Mouse (Mus musculus): ENCODE measurements at regions not wholly inside any gene's neighbourhood (a gene's known extent, or its start where the extent isn't known, plus 50 kb on each side); places are given as distances from the start of the nearest gene placed in this dataset.

DNA sequence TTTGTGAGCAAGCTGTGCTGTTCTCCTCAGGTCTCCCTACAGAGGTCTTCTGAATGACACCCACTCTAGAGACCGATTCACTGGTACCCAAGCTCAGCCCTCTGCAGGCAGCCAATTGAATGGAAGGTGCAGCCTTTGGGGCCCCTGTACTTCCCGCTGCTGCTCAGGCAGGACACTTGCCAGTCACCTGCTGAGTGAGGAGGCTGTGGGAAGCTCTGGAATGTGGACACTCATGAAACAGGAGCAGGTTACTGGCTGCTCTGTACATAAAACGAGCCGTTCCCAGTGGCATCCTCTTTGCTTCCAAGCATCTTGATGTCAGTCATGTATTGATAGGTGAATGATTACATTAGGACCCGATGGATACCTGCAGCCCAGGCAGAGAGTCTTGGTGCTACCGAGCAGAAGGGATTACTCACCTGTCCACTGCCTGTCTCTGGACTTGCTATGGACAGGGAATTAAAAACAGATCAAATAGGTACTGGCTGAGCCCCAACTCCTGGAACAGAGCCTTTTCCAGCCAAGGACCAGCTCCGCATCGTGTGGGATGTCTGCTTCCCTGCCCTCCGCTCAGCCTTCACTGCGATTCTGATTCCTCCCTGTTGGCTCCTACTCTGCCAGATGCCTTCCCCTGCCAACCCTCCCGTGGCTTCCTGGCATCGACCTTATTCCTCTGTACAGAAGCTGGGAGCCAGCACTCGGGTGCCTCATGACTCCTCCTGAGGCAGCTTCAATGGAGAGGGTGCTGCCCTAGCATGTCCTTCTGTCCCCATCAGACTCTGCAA is 593.2 kb downstream of the Tbc1d22a start:
- Histone ChIP-seq H3K27ac (ENCODE audit: low read length) (no peak overlapping the region), H3K4me2 (replicated peaks; ENCODE audit: low read depth, low read length) (no peak overlapping the region), H3K27me3 (ENCODE audit: control insufficient read depth, insufficient read depth, low read length) (no peaks in the 10 kb centered on the region), H3K36me3 (ENCODE audit: control insufficient read depth, insufficient read depth, low read length) (no peaks in the 10 kb centered on the region), H3K4me1 (ENCODE audit: control insufficient read depth, insufficient read depth, low read length) (no peaks in the 10 kb centered on the region), H3K9ac (replicated peaks; ENCODE audit: low read depth, low read length) (no peak overlapping the region), H3K4me3 (ENCODE audit: low read depth, low read length) (no peak overlapping the region), H3K9me3 (ENCODE audit: control insufficient read depth, low read depth, low read length) (no peaks in the 10 kb centered on the region)
- no peak for ATAC-seq (ENCODE audit: insufficient number of reproducible peaks, insufficient read depth, low FRiP score, low read depth)
- WGBS, result 68% methylated on average over 13 of the region's 13 CpGs

DNA sequence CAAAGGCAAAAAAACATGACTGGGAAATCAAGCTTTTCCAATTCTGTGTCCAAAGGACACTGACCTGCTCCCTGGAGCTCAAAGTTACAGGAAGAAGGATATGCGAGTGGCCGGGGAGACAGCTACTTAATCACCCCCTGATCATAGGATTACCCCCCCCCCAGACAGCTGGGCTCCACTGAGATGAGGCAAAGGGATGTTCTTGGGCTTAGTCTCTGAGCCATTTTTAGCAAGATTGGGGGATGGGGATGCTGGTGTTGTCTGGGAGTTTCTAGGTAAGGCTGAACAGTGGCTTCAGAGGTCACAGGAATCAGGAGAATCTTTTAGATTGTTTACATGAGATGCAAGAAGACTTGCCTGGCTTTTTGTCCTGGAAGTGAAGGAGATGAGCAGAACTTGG is 597.6 kb downstream of the Tbc1d22a start:
- H3K27me3 ChIP-seq (ENCODE audit: control insufficient read depth, insufficient read depth, low read length), result no peaks in the 10 kb centered on the region
- H3K9me3 ChIP-seq (ENCODE audit: control insufficient read depth, low read depth, low read length), result no peaks in the 10 kb centered on the region
- no peak overlapping the region for H3K27ac ChIP-seq (ENCODE audit: low read length)
- no peaks in the 10 kb centered on the region for H3K36me3 ChIP-seq (ENCODE audit: control insufficient read depth, insufficient read depth, low read length)
- 17% methylated on average over 2 of the region's 2 CpGs for WGBS
- no peak overlapping the region for H3K4me3 ChIP-seq (ENCODE audit: low read depth, low read length)
- no peak overlapping the region for H3K4me2 ChIP-seq (replicated peaks; ENCODE audit: low read depth, low read length)
- H3K9ac ChIP-seq (replicated peaks; ENCODE audit: low read depth, low read length), result no peak overlapping the region
- no peaks in the 10 kb centered on the region for H3K4me1 ChIP-seq (ENCODE audit: control insufficient read depth, insufficient read depth, low read length)
- ATAC-seq (ENCODE audit: insufficient number of reproducible peaks, insufficient read depth, low FRiP score, low read depth), result no peak

DNA sequence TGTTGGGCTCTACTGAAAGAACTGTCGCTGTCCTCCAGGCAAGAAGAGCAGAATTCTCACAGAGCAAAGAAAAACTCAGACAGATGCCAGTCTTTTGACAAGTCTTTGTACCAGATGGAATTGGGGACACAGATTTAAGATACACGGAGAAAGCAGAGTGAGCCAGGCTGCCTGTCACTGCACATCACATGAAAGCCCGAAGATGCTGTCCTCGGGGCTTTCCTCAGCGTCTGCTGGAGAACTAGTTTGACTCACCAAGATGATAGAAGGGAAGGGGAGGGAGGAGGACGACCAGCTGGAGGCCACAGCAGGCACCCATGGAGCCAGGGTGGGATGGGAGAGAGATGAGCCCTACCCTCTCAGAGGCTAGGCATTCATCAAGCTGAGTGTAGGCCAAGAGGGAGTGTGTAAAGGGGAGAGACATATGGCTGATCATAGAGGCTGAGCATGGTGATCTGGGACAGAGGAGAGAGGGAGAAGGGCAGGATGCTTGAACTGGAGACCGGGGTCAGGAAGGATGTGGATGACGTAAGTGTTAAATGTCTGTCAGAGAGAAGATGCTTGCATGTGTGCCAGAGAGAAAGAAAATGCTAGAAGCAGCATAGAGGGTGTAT is 600.7 kb downstream of the Tbc1d22a start:
- WGBS, result 63% methylated on average over 8 of the region's 8 CpGs
- ATAC-seq (ENCODE audit: insufficient number of reproducible peaks, insufficient read depth, low FRiP score, low read depth), result no peak

DNA sequence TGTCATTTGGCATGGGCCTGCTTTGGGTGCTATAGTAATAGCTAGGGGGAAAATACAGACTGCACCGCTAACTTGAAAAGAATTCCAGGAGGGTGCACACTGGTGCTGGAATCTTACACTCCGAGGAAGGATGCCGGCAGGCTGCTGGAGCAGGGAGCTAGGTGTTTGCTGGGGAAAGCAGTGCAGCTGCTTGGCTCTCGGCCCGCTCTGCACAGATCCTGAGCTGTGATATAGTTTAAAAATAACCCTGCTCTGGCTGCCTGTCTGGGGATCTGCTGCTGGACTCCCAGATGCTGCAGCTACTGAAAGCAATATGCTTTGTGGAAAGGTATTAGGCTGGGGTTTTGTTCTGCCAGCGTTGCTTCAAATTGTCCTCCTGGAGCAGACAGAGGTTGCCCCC is 621.7 kb downstream of the Tbc1d22a start:
- ATAC-seq (ENCODE audit: insufficient number of reproducible peaks, insufficient read depth, low FRiP score, low read depth), result no peak

More for the DNA sequence above, 600.7 kb downstream of the Tbc1d22a start:
- Histone ChIP-seq H3K27me3 (ENCODE audit: control insufficient read depth, insufficient read depth, low read length) (no peaks in the 10 kb centered on the region), H3K4me2 (replicated peaks; ENCODE audit: low read depth, low read length) (no peak overlapping the region), H3K4me3 (ENCODE audit: low read depth, low read length) (no peak overlapping the region), H3K9ac (replicated peaks; ENCODE audit: low read depth, low read length) (no peak overlapping the region), H3K9me3 (ENCODE audit: control insufficient read depth, low read depth, low read length) (no peaks in the 10 kb centered on the region), H3K4me1 (ENCODE audit: control insufficient read depth, insufficient read depth, low read length) (no peaks in the 10 kb centered on the region), H3K27ac (ENCODE audit: low read length) (no peak overlapping the region), H3K36me3 (ENCODE audit: control insufficient read depth, insufficient read depth, low read length) (no peaks in the 10 kb centered on the region)

DNA sequence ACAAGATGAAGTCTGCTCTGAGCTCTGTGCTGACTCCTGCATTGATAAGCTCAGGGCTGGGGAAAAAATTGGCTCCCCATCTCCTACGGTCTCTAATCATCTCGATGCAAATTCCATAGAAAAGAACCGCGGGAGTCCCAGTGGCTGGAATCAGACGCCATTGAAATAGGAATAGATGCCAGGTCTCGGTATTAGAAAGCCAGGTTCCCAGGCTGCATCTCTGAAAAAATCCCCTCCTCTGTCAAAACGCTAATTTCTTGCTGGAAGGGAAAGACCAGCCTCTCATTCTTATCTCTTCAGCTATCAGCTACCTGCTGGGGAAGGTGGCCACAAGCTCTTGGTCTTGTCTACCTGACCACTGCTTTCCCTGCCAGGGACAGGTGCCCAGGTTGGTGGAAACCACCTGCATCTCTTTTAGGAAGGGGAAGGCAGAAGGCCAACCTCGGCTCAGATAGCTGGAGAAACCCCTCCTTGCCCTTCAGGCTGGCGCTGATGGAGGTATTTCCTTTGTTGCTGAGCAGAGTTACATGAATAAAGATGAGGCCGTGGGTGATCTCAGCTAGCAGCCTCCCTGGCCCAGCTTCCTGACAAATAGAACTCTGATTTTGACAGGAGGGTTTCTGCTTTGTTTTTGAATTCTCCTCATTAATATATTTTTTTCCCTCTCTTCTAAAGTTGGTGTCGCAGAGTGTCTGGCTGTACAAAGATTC is 638.1 kb downstream of the Tbc1d22a start:
- 51% methylated on average over 11 of the region's 11 CpGs for WGBS
- Histone ChIP-seq H3K4me3 (ENCODE audit: low read depth, low read length) (no peak overlapping the region), H3K9ac (replicated peaks; ENCODE audit: low read depth, low read length) (no peak overlapping the region), H3K27me3 (ENCODE audit: control insufficient read depth, insufficient read depth, low read length) (no peaks in the 10 kb centered on the region), H3K27ac (ENCODE audit: low read length) (no peak overlapping the region), H3K4me1 (ENCODE audit: control insufficient read depth, insufficient read depth, low read length) (no peaks in the 10 kb centered on the region), H3K4me2 (replicated peaks; ENCODE audit: low read depth, low read length) (no peak overlapping the region), H3K9me3 (ENCODE audit: control insufficient read depth, low read depth, low read length) (no peaks in the 10 kb centered on the region), H3K36me3 (ENCODE audit: control insufficient read depth, insufficient read depth, low read length) (no peaks in the 10 kb centered on the region)
- no peak for ATAC-seq (ENCODE audit: insufficient number of reproducible peaks, insufficient read depth, low FRiP score, low read depth)

More for the DNA sequence above, 621.7 kb downstream of the Tbc1d22a start:
- no peaks in the 10 kb centered on the region for H3K36me3 ChIP-seq (ENCODE audit: control insufficient read depth, insufficient read depth, low read length)
- no peak overlapping the region for H3K9ac ChIP-seq (replicated peaks; ENCODE audit: low read depth, low read length)
- H3K4me1 ChIP-seq (ENCODE audit: control insufficient read depth, insufficient read depth, low read length), result no peaks in the 10 kb centered on the region
- H3K27me3 ChIP-seq (ENCODE audit: control insufficient read depth, insufficient read depth, low read length), result no peaks in the 10 kb centered on the region
- H3K9me3 ChIP-seq (ENCODE audit: control insufficient read depth, low read depth, low read length), result no peaks in the 10 kb centered on the region
- no peak overlapping the region for H3K4me2 ChIP-seq (replicated peaks; ENCODE audit: low read depth, low read length)
- 29% methylated on average over 6 of the region's 6 CpGs for WGBS
- H3K4me3 ChIP-seq (ENCODE audit: low read depth, low read length), result no peak overlapping the region
- H3K27ac ChIP-seq (ENCODE audit: low read length), result 0 out of 2 replicates have a peak overlapping the region, but pooled peaks have one; percentile 21

DNA sequence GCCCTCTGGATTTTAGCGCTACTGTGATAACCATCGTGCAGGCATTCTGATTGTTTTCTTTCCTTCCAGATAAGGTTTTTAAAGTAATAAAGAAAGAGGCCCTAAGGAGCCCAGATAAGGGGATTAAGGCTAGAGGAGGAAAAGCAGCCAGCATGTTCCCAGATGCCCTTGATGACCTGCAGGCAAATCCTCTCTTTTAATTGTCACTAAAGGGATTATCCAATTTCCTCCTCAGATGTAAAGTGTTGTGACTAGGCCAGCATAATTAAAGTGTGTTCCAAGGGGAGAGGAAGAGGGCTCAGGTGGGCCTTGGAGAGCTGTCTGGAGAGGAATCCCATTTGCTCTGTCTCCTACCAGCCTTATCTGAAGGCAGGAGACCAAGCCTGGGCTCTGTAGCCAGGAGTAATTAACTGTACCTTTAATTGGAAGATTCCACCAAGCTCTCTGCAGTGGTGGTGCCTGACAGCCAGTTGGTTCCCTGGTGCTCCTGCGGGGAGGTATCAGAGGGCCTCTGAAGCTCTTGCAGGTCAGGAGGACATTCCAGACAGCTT is 644.2 kb downstream of the Tbc1d22a start:
- no peak overlapping the region for H3K9ac ChIP-seq (replicated peaks; ENCODE audit: low read depth, low read length)
- no peak overlapping the region for H3K27ac ChIP-seq (ENCODE audit: low read length)
- no peak overlapping the region for H3K4me3 ChIP-seq (ENCODE audit: low read depth, low read length)
- no peak for ATAC-seq (ENCODE audit: insufficient number of reproducible peaks, insufficient read depth, low FRiP score, low read depth)
- no peak overlapping the region for H3K4me2 ChIP-seq (replicated peaks; ENCODE audit: low read depth, low read length)
- H3K27me3 ChIP-seq (ENCODE audit: control insufficient read depth, insufficient read depth, low read length), result no peaks in the 10 kb centered on the region
- H3K36me3 ChIP-seq (ENCODE audit: control insufficient read depth, insufficient read depth, low read length), result no peaks in the 10 kb centered on the region
- WGBS, result 24% methylated on average over 3 of the region's 3 CpGs
- no peaks in the 10 kb centered on the region for H3K4me1 ChIP-seq (ENCODE audit: control insufficient read depth, insufficient read depth, low read length)
- no peaks in the 10 kb centered on the region for H3K9me3 ChIP-seq (ENCODE audit: control insufficient read depth, low read depth, low read length)

DNA sequence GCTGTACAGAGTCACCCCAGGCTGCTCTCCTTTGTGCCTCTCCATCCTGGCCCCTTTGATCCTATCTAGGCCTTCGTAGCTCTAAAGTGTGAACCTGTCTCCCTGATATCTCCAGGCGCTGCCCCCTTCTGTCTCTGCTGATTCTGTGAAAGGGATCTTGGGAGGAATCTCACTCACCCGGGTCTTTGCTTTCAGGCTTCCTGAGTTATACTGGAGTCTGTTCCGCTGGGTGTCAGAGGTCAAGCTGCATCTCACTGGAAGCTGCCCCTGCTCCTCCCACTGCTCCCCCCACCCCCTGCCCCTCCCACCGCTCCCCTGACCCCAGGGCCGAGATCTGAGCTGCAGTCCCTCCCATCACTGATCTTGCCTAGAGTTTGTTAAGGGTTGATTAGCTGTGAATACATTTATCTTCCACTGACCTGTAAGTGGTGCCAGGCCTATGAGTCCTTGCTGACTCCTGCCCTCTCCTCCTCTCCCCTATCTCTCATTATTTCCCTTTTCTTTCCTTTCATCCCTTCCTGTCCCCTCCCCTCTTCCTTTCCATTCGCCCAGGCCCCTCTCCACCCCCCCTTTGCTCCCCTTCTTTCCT is 661.6 kb downstream of the Tbc1d22a start:
- H3K4me3 ChIP-seq (ENCODE audit: low read depth, low read length), result no peak overlapping the region

DNA sequence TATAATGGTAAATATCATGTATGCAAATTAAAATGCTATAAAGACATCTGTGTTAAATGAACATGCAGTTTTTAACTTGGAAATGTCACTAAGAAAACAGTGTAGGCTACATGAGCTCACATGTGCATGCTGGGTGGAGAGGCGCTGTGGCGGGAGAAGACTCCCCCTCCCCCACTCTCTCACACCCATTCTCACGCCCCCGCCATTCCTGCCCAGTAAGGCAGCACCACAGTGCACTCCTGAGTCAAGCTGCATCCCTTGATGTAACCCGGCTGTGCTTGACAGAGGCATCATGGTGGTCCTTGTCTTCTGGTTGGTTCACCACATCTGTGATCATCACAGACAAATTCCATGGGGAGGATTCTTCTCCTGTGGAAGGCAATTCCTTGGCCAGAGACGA is 647.1 kb upstream of the Fam19a5 start:
- 43% methylated on average over 6 of the region's 6 CpGs for WGBS
- ATAC-seq (ENCODE audit: insufficient number of reproducible peaks, insufficient read depth, low FRiP score, low read depth), result no peak

More for the DNA sequence above, 661.6 kb downstream of the Tbc1d22a start:
- Histone ChIP-seq H3K9ac (replicated peaks; ENCODE audit: low read depth, low read length) (no peak overlapping the region), H3K4me2 (replicated peaks; ENCODE audit: low read depth, low read length) (0 out of 2 replicates have a peak overlapping the region, but pooled peaks have one; percentile 20), H3K36me3 (ENCODE audit: control insufficient read depth, insufficient read depth, low read length) (no peaks in the 10 kb centered on the region), H3K27me3 (ENCODE audit: control insufficient read depth, insufficient read depth, low read length) (no peaks in the 10 kb centered on the region), H3K9me3 (ENCODE audit: control insufficient read depth, low read depth, low read length) (no peaks in the 10 kb centered on the region), H3K27ac (ENCODE audit: low read length) (no peak overlapping the region), H3K4me1 (ENCODE audit: control insufficient read depth, insufficient read depth, low read length) (no peaks in the 10 kb centered on the region)
- 10% methylated on average over 7 of the region's 7 CpGs for WGBS
- ATAC-seq (ENCODE audit: insufficient number of reproducible peaks, insufficient read depth, low FRiP score, low read depth), result no peak

More for the DNA sequence above, 647.1 kb upstream of the Fam19a5 start:
- Histone ChIP-seq H3K27ac (ENCODE audit: low read length) (no peak overlapping the region), H3K36me3 (ENCODE audit: control insufficient read depth, insufficient read depth, low read length) (no peaks in the 10 kb centered on the region), H3K4me3 (ENCODE audit: low read depth, low read length) (no peak overlapping the region), H3K9me3 (ENCODE audit: control insufficient read depth, low read depth, low read length) (no peaks in the 10 kb centered on the region), H3K9ac (replicated peaks; ENCODE audit: low read depth, low read length) (no peak overlapping the region), H3K4me2 (replicated peaks; ENCODE audit: low read depth, low read length) (no peak overlapping the region), H3K27me3 (ENCODE audit: control insufficient read depth, insufficient read depth, low read length) (no peaks in the 10 kb centered on the region), H3K4me1 (ENCODE audit: control insufficient read depth, insufficient read depth, low read length) (no peaks in the 10 kb centered on the region)
